Mouse (Mus musculus): Measurements from ENCODE around the gene Tmeff2.

- TF ChIP-seq GATA1 (IDR thresholded peaks at IDR 0.05; ENCODE audit: borderline replicate concordance, low read length) (no peak), FLI1 (IDR thresholded peaks at IDR 0.05; ENCODE audit: low read length) (no peak)
Measured at GRCm38 (mm10) chr1:50861515-50861914, 38.9 kb upstream of the Tmeff2 start.
